Mouse (Mus musculus) lung, postnatal 0 days (tissue): ENCODE data around the gene Papln.

Experiments used
- CTCF ChIP-seq: IDR thresholded peaks from 2 replicates; pipeline ENCODE4 v1.5.1; 2016; ENCODE audit warnings: antibody characterized with exemption, mild to moderate bottlenecking
- EP300 ChIP-seq: IDR thresholded peaks from 2 replicates; pipeline ENCODE4 v1.6.1; 2016; ENCODE audit warnings: antibody characterized with exemption, mild to moderate bottlenecking, control low read depth

GRCm38 (mm10) chr12:83795051-83795450, 31.6 kb downstream of the Papln start:
- no peak for TF ChIP-seq CTCF
- no peak for TF ChIP-seq EP300
